Mouse (Mus musculus): ENCODE data around the gene Wtap. TPM values are rescaled to one million over a fixed set of nuclear protein-coding genes. Genes with fewer than 3 reads are reported as not detected.
"Not testable (repeated sequence)": the region's sequence is repeated elsewhere in the genome, so short reads cannot be mapped to it uniquely, and the experiment has no call there.

Wtap gene
- 113 and 135 TPM in 2 replicates for polyA plus RNA-seq (2011; ENCODE audit: insufficient read length, low read depth, missing spikeins)

GRCm38 (mm10) chr17:12994069-12994468 lies at the start of gene Wtap:
Gene Wtap, minus strand, starts transcription at chr17:12994169.
- Histone ChIP-seq H3K4me3 (ENCODE audit: insufficient read depth, low read length) (peak within 1 kb of the TSS; percentile 60), H3K4me1 (ENCODE audit: control insufficient read depth, insufficient read depth, low read length) (no peaks in the 10 kb centered on the region), H3K27ac (ENCODE audit: insufficient read depth, low read length) (peak within 1 kb of the TSS; percentile 36; the same call in 1 of the 2 replicates)
- no peak for TF ChIP-seq CTCF (IDR thresholded peaks at IDR 0.05; ENCODE audit: borderline replicate concordance, insufficient read depth, low read length)
- no peak for TF ChIP-seq POLR2A (IDR thresholded peaks at IDR 0.05; ENCODE audit: low read depth, low read length)

GRCm38 (mm10) chr17:13036627-13037192 lies 42.7 kb upstream of the Wtap start:
- H3K4me1 ChIP-seq (ENCODE audit: control insufficient read depth, insufficient read depth, low read length); H3K4me3 ChIP-seq (ENCODE audit: insufficient read depth, low read length); H3K27ac ChIP-seq (ENCODE audit: insufficient read depth, low read length): not testable (repeated sequence)

- Histone ChIP-seq H3K4me1 (ENCODE audit: control insufficient read depth, insufficient read depth, low read length) (peaks cover 2% of the 10 kb centered on the region), H3K4me3 (ENCODE audit: insufficient read depth, low read length) (no peak overlapping the region), H3K27ac (ENCODE audit: insufficient read depth, low read length) (no peak overlapping the region)
- no peak for TF ChIP-seq POLR2A (IDR thresholded peaks at IDR 0.05; ENCODE audit: low read depth, low read length)
- TF ChIP-seq CTCF (IDR thresholded peaks at IDR 0.05; ENCODE audit: borderline replicate concordance, insufficient read depth, low read length), result no peak
Observed at GRCm38 (mm10) chr17:13013316-13013715, 19.3 kb upstream of the Wtap start.

GRCm38 (mm10) chr17:13009887-13010286 lies 15.9 kb upstream of the Wtap start:
- H3K4me3 ChIP-seq (ENCODE audit: insufficient read depth, low read length), result no peak overlapping the region
- H3K4me1 ChIP-seq (ENCODE audit: control insufficient read depth, insufficient read depth, low read length), result peaks cover 2% of the 10 kb centered on the region
- no peak for TF ChIP-seq POLR2A (IDR thresholded peaks at IDR 0.05; ENCODE audit: low read depth, low read length)
- TF ChIP-seq CTCF (IDR thresholded peaks at IDR 0.05; ENCODE audit: borderline replicate concordance, insufficient read depth, low read length), result no peak
- no peak overlapping the region for H3K27ac ChIP-seq (ENCODE audit: insufficient read depth, low read length)

- no peak overlapping the region for H3K27ac ChIP-seq (ENCODE audit: insufficient read depth, low read length)
- TF ChIP-seq POLR2A (IDR thresholded peaks at IDR 0.05; ENCODE audit: low read depth, low read length) (no peak), CTCF (IDR thresholded peaks at IDR 0.05; ENCODE audit: borderline replicate concordance, insufficient read depth, low read length) (no peak)
- peaks cover 2% of the 10 kb centered on the region for H3K4me1 ChIP-seq (ENCODE audit: control insufficient read depth, insufficient read depth, low read length)
- peak overlapping the region; percentile 88 for H3K4me3 ChIP-seq (ENCODE audit: insufficient read depth, low read length)
Observed at GRCm38 (mm10) chr17:13008528-13008927, 14.6 kb upstream of the Wtap start.

GRCm38 (mm10) chr17:13007730-13008425 lies 13.9 kb upstream of the Wtap start:
- Histone ChIP-seq H3K4me3 (ENCODE audit: insufficient read depth, low read length) (peak overlapping the region; percentile 88), H3K27ac (ENCODE audit: insufficient read depth, low read length) (peak overlapping the region; percentile 38), H3K4me1 (ENCODE audit: control insufficient read depth, insufficient read depth, low read length) (peaks cover 2% of the 10 kb centered on the region)
- peak; percentile 98 for TF ChIP-seq POLR2A (IDR thresholded peaks at IDR 0.05; ENCODE audit: low read depth, low read length)
- no peak for TF ChIP-seq CTCF (IDR thresholded peaks at IDR 0.05; ENCODE audit: borderline replicate concordance, insufficient read depth, low read length)

GRCm38 (mm10) chr17:13006984-13007383 lies 13.0 kb upstream of the Wtap start:
- no peak overlapping the region for H3K27ac ChIP-seq (ENCODE audit: insufficient read depth, low read length)
- no peak for TF ChIP-seq POLR2A (IDR thresholded peaks at IDR 0.05; ENCODE audit: low read depth, low read length)
- no peak for TF ChIP-seq CTCF (IDR thresholded peaks at IDR 0.05; ENCODE audit: borderline replicate concordance, insufficient read depth, low read length)

GRCm38 (mm10) chr17:13006546-13006945 lies 12.6 kb upstream of the Wtap start, which contains the start of gene Sod2:
Gene Sod2, plus strand, starts transcription at chr17:13006846.
- Histone ChIP-seq H3K4me3 (ENCODE audit: insufficient read depth, low read length) (peak within 1 kb of the TSS; percentile 25; the same call in 1 of the 2 replicates), H3K27ac (ENCODE audit: insufficient read depth, low read length) (peak within 1 kb of the TSS; percentile 31; the same call in 1 of the 2 replicates)
- not testable (repeated sequence) for H3K4me1 ChIP-seq (ENCODE audit: control insufficient read depth, insufficient read depth, low read length)

More at GRCm38 (mm10) chr17:13006984-13007383, 13.0 kb upstream of the Wtap start:
- no peak overlapping the region for H3K4me3 ChIP-seq (ENCODE audit: insufficient read depth, low read length)
- peaks cover 2% of the 10 kb centered on the region for H3K4me1 ChIP-seq (ENCODE audit: control insufficient read depth, insufficient read depth, low read length)

GRCm38 (mm10) chr17:13004436-13004835 lies 10.5 kb upstream of the Wtap start:
- not testable (repeated sequence) for H3K4me3 ChIP-seq (ENCODE audit: insufficient read depth, low read length); H3K27ac ChIP-seq (ENCODE audit: insufficient read depth, low read length); H3K4me1 ChIP-seq (ENCODE audit: control insufficient read depth, insufficient read depth, low read length)

- not testable (repeated sequence) for H3K4me1 ChIP-seq (ENCODE audit: control insufficient read depth, insufficient read depth, low read length); H3K27ac ChIP-seq (ENCODE audit: insufficient read depth, low read length); H3K4me3 ChIP-seq (ENCODE audit: insufficient read depth, low read length)
Observed at GRCm38 (mm10) chr17:13002243-13002642, 8.3 kb upstream of the Wtap start.

GRCm38 (mm10) chr17:12999069-12999468 lies 5.1 kb upstream of the Wtap start:
- Histone ChIP-seq H3K4me3 (ENCODE audit: insufficient read depth, low read length) (no peak overlapping the region), H3K4me1 (ENCODE audit: control insufficient read depth, insufficient read depth, low read length) (no peaks in the 10 kb centered on the region), H3K27ac (ENCODE audit: insufficient read depth, low read length) (no peak overlapping the region)
- TF ChIP-seq CTCF (IDR thresholded peaks at IDR 0.05; ENCODE audit: borderline replicate concordance, insufficient read depth, low read length) (no peak), POLR2A (IDR thresholded peaks at IDR 0.05; ENCODE audit: low read depth, low read length) (no peak)

Data from embryonic fibroblast, embryonic 13.5 days (primary cell).